Mouse (Mus musculus) megakaryocyte, embryonic 14.5 days (primary cell): ENCODE results near the gene Gm17359.

Source experiments
- FLI1 ChIP-seq: IDR thresholded peaks from 2 replicates; pipeline ENCODE4 v1.6.1; 2012; ENCODE audit warnings: low read length, inconsistent platforms, mixed read lengths
- GATA1 ChIP-seq: IDR thresholded peaks from 3 replicates; pipeline ENCODE4 v1.6.1; 2012; ENCODE audit warnings: mixed read lengths, low read length, inconsistent platforms, borderline replicate concordance

DNA sequence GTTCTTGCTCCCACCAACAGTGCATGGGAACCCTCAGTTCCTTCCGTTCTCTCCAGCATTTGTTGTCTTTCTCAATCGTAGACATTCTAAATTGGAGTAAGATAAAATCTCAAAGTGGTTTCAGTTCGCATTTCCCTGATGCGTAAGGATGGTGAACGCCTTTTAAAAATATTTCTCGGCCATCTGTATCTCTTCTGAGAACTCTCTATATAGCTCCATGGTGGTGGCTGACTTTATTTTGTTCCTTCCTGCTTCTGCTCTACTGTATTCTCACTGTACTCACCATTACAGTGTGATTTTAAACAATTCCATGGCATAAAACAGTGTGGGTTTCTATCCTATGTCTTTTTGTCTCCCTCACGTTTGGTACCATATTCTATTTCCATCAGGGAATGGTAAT is 26.3 kb upstream of the Gm17359 start:
- TF ChIP-seq GATA1 (no peak), FLI1 (no peak)
